Mouse (Mus musculus) bone marrow, adult 2 months (tissue): ENCODE measurements around the gene 1110051M20Rik.

Experiments
- CTCF ChIP-seq: fragments of 200-500 bp; IDR thresholded peaks from 2 replicates; pipeline ENCODE4 v1.5.1; 2011; ENCODE audit warnings: low read length, control low read depth; ENCODE audit not compliant: control insufficient read depth, insufficient read depth
- POLR2A ChIP-seq: fragments of 200-500 bp; IDR thresholded peaks from 2 replicates; pipeline ENCODE4 v1.6.1; 2011; ENCODE audit warnings: low read depth, mild to moderate bottlenecking, control low read depth, low read length, borderline replicate concordance; ENCODE audit not compliant: control insufficient read depth

GRCm38 (mm10) chr2:91480805-91481514 is 36.5 kb upstream of the 1110051M20Rik start:
- TF ChIP-seq POLR2A (no peak), CTCF (peak; percentile 21; the same call in 1 of the 2 replicates)
